Mouse (Mus musculus): ENCODE results near the gene N6amt1.

N6amt1 gene

GRCm38 (mm10) chr16:87387444-87387977, 33.5 kb downstream of the N6amt1 start:
- DNase-seq (ENCODE audit: low spot score) = no peak

GRCm38 (mm10) chr16:87393813-87394548, 40.0 kb downstream of the N6amt1 start:
- DNase-seq (ENCODE audit: low spot score) = peak; percentile 37

GRCm38 (mm10) chr16:87405001-87405400, 51.0 kb downstream of the N6amt1 start:
- DNase-seq (ENCODE audit: low spot score) = no peak

Data from urinary bladder, postnatal 25 days (tissue).